8 mouse cellular contexts compared by ENCODE assay signal in the genomic region with DNA sequence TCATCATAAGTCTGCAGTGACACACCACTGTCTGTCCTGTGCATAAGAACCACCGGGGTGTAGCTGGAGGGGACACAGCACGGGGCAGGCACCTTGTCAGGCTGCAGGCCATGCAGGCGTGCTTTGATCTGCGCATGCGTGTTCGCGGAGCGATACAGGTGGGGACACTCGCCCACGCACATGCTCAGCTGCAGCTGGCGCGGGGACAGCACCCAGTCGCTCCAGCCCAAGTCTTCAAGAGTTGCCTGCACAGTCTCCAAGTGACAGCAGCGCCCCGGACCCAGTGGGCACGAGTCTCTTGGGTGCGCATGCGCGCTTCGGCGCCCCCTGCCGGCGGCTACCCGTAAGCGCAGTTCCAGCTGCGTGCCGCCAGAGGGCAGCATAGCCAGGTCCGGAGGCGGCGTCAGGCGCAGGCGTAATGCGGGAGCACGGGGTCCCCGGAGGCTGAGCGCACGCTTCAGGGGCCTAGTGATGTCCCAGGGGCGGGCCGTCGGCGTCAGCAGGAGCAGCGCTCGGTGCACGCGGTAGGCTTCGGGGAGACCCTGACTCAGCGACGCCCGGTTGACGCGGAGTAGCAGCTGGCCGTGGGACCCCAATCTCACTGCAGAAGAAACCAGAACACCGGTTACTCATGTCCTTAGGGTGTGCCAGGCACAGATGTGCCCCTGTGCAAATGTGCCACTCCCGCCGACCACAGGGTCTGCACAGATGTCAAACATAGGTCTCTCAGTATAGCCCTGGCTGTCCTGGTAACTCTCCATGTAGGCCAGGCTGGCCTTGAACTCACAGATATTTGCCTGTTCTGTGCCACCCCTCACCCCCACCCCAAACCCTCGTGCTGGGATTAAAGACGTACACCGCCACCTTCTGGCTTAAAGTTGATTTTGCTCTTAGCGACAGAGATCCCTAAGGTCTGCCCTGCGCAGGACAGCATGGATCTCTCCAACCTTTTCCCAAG. TPM values are rescaled to one million over a fixed set of nuclear protein-coding genes. Genes with fewer than 3 reads are reported as not detected.
DNase-seq lines count a peak whose midpoint lies in the region; ATAC-seq lines count a peak whose summit lies in the region.

No protein-coding gene starts in this region.

- peaks cover 20% of the 10 kb centered on the region for H3K4me1 ChIP-seq in hindbrain, embryonic 13.5 days (replicated peaks)

- peak overlapping the region; percentile 76 for H3K27ac ChIP-seq in hindbrain, embryonic 13.5 days

- no peaks in the 10 kb centered on the region for H3K9me3 ChIP-seq in hindbrain, embryonic 13.5 days

- peak; percentile 89 for DNase-seq in NIH3T3 (ENCODE audit: low read depth)
- DNase-seq in cerebellum, postnatal 14 days, result peak; percentile 91 to 94
- peak; percentile 84 to 86 for DNase-seq in frontal cortex, postnatal 14 days (ENCODE audit: low spot score in 2 of 2)
- DNase-seq in layer of hippocampus, postnatal 36 days, result peak; percentile 91 to 93
- peak; percentile 84 for DNase-seq in lung, postnatal 25 days (ENCODE audit: low spot score)
- DNase-seq in retina, adult 2 months (ENCODE audit: low read depth, low spot score), result peak; percentile 81
- DNase-seq in thymus, postnatal 25 days, result peak; percentile 97

- peak overlapping the region; percentile 62 for H3K4me2 ChIP-seq in hindbrain, embryonic 13.5 days

- under 1% methylated on average over 60 of the region's 60 CpGs for WGBS in hindbrain, embryonic 13.5 days

- peak overlapping the region; percentile 75 for H3K9ac ChIP-seq in hindbrain, embryonic 13.5 days

- H3K27me3 ChIP-seq in hindbrain, embryonic 13.5 days, result peaks cover 27% of the 10 kb centered on the region

- H3K36me3 ChIP-seq in hindbrain, embryonic 13.5 days, result no peaks in the 10 kb centered on the region

- peak overlapping the region; percentile 46 for H3K4me3 ChIP-seq in hindbrain, embryonic 13.5 days

- peak; percentile 94 for ATAC-seq in hindbrain, embryonic 13.5 days (ENCODE audit: low FRiP score)

RNA-seq across cellular contexts. Expression of gene Gdf15, which starts 2.4 kb away (rescaled TPM):
- 0.12 and 0.14 TPM in 2 replicates for polyA plus RNA-seq in hindbrain, embryonic 13.5 days (2015; fragmentation: Nextera tagmentation; extraction: Ambion mirVana)
- total RNA-seq in layer of hippocampus, postnatal 36 days (2021), result not detected

RNA-seq across cellular contexts. Expression of gene Lrrc25, which starts 13.9 kb away (rescaled TPM):
- 1.5 and 1.9 TPM in 2 replicates for polyA plus RNA-seq in hindbrain, embryonic 13.5 days (2015; fragmentation: Nextera tagmentation; extraction: Ambion mirVana)
- 1 to 10 TPM in 1 of 2 experiments, under 1 TPM in 1; 0.33 to 1.0 TPM for total RNA-seq in layer of hippocampus, postnatal 36 days (2021)

RNA-seq across cellular contexts. Expression of gene Ssbp4, which starts 21.2 kb away (rescaled TPM):
- 122 and 132 TPM in 2 replicates for polyA plus RNA-seq in hindbrain, embryonic 13.5 days (2015; fragmentation: Nextera tagmentation; extraction: Ambion mirVana)
- 100 to 1,000 TPM; 276 to 279 TPM for total RNA-seq in layer of hippocampus, postnatal 36 days (2021)

RNA-seq across cellular contexts. Expression of gene Pgpep1, which starts 30.3 kb away (rescaled TPM):
- 103 and 105 TPM in 2 replicates for polyA plus RNA-seq in hindbrain, embryonic 13.5 days (2015; fragmentation: Nextera tagmentation; extraction: Ambion mirVana)
- 10 to 100 TPM; 23.1 TPM for total RNA-seq in layer of hippocampus, postnatal 36 days (2021)

RNA-seq across cellular contexts. Expression of gene Isyna1, which starts 35.7 kb away (rescaled TPM):
- polyA plus RNA-seq in hindbrain, embryonic 13.5 days (2015; fragmentation: Nextera tagmentation; extraction: Ambion mirVana), result 121 and 125 TPM in 2 replicates
- total RNA-seq in layer of hippocampus, postnatal 36 days (2021), result 10 to 100 TPM; 42.9 to 54.3 TPM

Comparison
In these comparisons a context has a peak if more than half of its experiments do, and no peak if none do; other contexts are left out.
1. Peak in every context shown above with its lines: DNase-seq, ATAC-seq, H3K4me3 ChIP-seq and H3K27ac ChIP-seq.